Mouse (Mus musculus) neural tube, embryonic 11.5 days (tissue): ENCODE measurements around the gene Ttll6. TPM values are rescaled to one million over a fixed set of nuclear protein-coding genes. Genes with fewer than 3 reads are reported as not detected.
"Not testable (repeated sequence)": the region's sequence is repeated elsewhere in the genome, so short reads cannot be mapped to it uniquely, and the experiment has no call there.

ENCODE experiments used
- ATAC-seq: fragments of 200-750 bp; cut with Nextera tagmentation; 2 replicates; pipeline ENCODE4 v1.8.0; 2017; ENCODE audit warnings: moderate number of reproducible peaks, mild to moderate bottlenecking, moderate TSS enrichment, moderate library complexity; ENCODE audit not compliant: insufficient read depth, low FRiP score, low TSS enrichment
- DNase-seq: peaks from one replicate; pipeline ENCODE4 v3.0.0-alpha.2; 2015; ENCODE audit warnings: low spot score
- H3K27ac ChIP-seq: fragments of 300-500 bp; sonication (generic); 2 replicates; pipeline ENCODE4 v1.5.1; 2014; ENCODE audit warnings: low read depth, mild to moderate bottlenecking, low read length
- H3K27me3 ChIP-seq: fragments of 300-500 bp; sonication (generic); 2 replicates; pipeline ENCODE4 v1.6.1; 2014; ENCODE audit warnings: mild to moderate bottlenecking, low read length, mixed read lengths; ENCODE audit not compliant: control insufficient read depth, insufficient read depth
- H3K36me3 ChIP-seq: fragments of 300-500 bp; sonication (generic); 2 replicates; pipeline ENCODE4 v1.6.1; 2014; ENCODE audit warnings: mild to moderate bottlenecking, low read length, moderate library complexity, mixed read lengths; ENCODE audit not compliant: control insufficient read depth, insufficient read depth
- H3K4me1 ChIP-seq: fragments of 300-500 bp; sonication (generic); 2 replicates; pipeline ENCODE4 v1.6.1; 2014; ENCODE audit warnings: low read length, mixed read lengths; ENCODE audit not compliant: control insufficient read depth, insufficient read depth
- H3K4me2 ChIP-seq: fragments of 300-500 bp; sonication (generic); 2 replicates; pipeline ENCODE4 v1.6.1; 2014; ENCODE audit warnings: low read depth, mild to moderate bottlenecking, moderate library complexity
- H3K4me3 ChIP-seq: fragments of 300-500 bp; sonication (generic); 2 replicates; pipeline ENCODE4 v1.5.1; 2014; ENCODE audit warnings: low read depth, low read length
- H3K9ac ChIP-seq: fragments of 300-500 bp; sonication (generic); 2 replicates; pipeline ENCODE4 v1.6.1; 2014; ENCODE audit warnings: mild to moderate bottlenecking, low read length
- H3K9me3 ChIP-seq: fragments of 300-500 bp; sonication (generic); 2 replicates; pipeline ENCODE4 v1.6.1; 2016; ENCODE audit warnings: low read length; ENCODE audit not compliant: control insufficient read depth
- WGBS: fragments of 180-500 bp; shearing (Covaris S2); extraction: QIAGEN DNeasy Blood & Tissue Kit; methylation state at CpG from one replicate; pipeline ENCODE4 v1.1.7; 2014; 5-methylcytosine and 5-hydroxymethylcytosine counted together
- polyA plus RNA-seq: library from polyadenylated mRNA; unstranded; fragments of >200 nt; fragmentation: Nextera tagmentation; extraction: Ambion mirVana; gene quantifications from 2 replicates; pipeline ENCODE4 v1.2.1, GENCODE M21; 2014

Gene Ttll6
- polyA plus RNA-seq: not detected in 2 replicates

DNA sequence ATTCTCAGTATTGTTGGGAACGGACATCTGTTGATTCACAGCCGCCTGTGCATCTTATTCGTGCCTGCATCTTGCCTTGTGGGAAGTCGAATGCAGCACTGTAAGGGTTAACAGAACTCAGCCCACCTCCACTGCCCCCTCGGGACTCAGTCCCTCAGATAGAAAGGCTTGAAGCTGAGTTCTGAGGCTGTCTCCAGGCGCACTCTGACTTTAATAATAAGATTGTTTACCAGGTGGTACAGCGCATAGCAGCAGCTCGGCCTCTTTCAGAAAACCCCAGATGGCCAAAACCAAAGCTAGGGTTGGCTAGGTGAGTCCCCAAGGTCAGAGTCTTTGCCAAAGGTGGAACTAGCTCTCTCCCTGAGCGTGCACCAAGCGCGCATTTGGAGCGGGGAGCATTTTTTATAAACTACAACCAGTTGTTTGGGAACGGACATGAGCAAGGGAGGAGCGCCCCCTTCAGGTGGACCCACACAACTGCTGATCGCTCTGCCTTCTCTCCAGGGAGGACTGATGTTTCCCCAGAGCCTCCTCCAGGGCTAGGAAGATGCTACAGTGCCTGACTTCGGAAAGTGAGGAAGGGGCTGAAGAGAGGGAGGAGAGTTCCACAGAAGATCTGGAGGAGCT lies at the start of gene Ttll6:
Gene Ttll6 (plus strand): TSS at position 548 of the 627 bp plus-strand sequence.
- Histone ChIP-seq H3K9me3 (no peaks in the 10 kb centered on the region), H3K9ac (no peak within 1 kb of the TSS), H3K4me2 (peak within 1 kb of the TSS; percentile 19), H3K4me3 (no peak within 1 kb of the TSS), H3K36me3 (no peaks in the 10 kb centered on the region), H3K27ac (no peak within 1 kb of the TSS), H3K27me3 (no peaks in the 10 kb centered on the region), H3K4me1 (no peaks in the 10 kb centered on the region)
- WGBS: 23% methylated on average over 16 of the region's 16 CpGs
- ATAC-seq (no peak), DNase-seq (peak; percentile 75)

- no peak overlapping the region for H3K9ac ChIP-seq
- H3K9me3 ChIP-seq: no peaks in the 10 kb centered on the region
- DNase-seq (no peak), ATAC-seq (no peak)
- H3K4me1 ChIP-seq: no peaks in the 10 kb centered on the region
- no peaks in the 10 kb centered on the region for H3K27me3 ChIP-seq
- H3K27ac ChIP-seq: no peak overlapping the region
- whole genome bisulfite sequencing: 93% methylated on average over 6 of the region's 6 CpGs
- H3K4me3 ChIP-seq: no peak overlapping the region
- no peak overlapping the region for H3K4me2 ChIP-seq
- H3K36me3 ChIP-seq: no peaks in the 10 kb centered on the region
These were observed 45.6 kb upstream of the Ttll6 start for GRCm38 (mm10) chr11:96087981-96088380.

GRCm38 (mm10) chr11:96091073-96091472 lies 42.5 kb upstream of the Ttll6 start:
- no peak for ATAC-seq
- Histone ChIP-seq H3K27ac (no peak overlapping the region), H3K4me1 (no peaks in the 10 kb centered on the region), H3K4me3 (no peak overlapping the region), H3K36me3 (no peaks in the 10 kb centered on the region), H3K9ac (no peak overlapping the region), H3K4me2 (no peak overlapping the region), H3K9me3 (no peaks in the 10 kb centered on the region), H3K27me3 (no peaks in the 10 kb centered on the region)
- peak; percentile 33 for DNase-seq
- 67% methylated on average over 2 of the region's 2 CpGs for WGBS

DNA sequence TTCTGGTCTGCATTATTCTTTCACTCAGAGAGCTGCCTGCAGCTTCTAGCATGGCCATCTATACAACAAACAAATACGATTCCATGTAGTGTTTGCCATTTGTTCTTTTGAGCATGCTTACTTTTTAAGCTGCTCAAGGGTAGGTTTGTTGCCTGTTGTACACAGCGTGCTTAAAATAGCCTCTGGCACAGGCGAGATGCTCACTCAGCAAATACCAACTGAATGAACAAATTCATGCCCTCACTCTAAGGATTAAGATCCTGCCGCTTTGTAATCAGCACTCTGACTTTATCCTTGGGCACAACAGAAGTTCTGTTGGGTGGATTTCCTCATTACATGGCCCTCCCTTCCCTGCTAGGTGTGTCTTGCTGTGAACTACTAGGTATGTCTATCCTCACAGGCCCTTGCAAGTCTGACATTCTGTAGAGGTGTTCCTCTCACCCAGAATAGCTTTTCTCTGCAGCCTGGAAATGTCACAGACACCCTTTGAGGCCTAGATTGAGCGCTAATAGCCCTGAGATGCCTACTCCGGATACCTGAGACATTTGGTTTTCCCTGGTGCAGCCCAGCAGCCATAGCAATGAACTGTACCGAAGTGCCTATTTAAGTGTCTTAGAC lies 40.8 kb upstream of the Ttll6 start:
- 49% methylated on average over 7 of the region's 7 CpGs for WGBS
- Histone ChIP-seq H3K4me2 (no peak overlapping the region), H3K4me3 (no peak overlapping the region), H3K36me3 (no peaks in the 10 kb centered on the region), H3K27me3 (no peaks in the 10 kb centered on the region), H3K4me1 (no peaks in the 10 kb centered on the region), H3K27ac (no peak overlapping the region), H3K9me3 (no peaks in the 10 kb centered on the region), H3K9ac (no peak overlapping the region)
- no peak for ATAC-seq
- no peak for DNase-seq

GRCm38 (mm10) chr11:96093361-96093760 lies 40.2 kb upstream of the Ttll6 start:
- Histone ChIP-seq H3K27ac (no peak overlapping the region), H3K9me3 (no peaks in the 10 kb centered on the region), H3K36me3 (no peaks in the 10 kb centered on the region), H3K27me3 (no peaks in the 10 kb centered on the region), H3K4me2 (no peak overlapping the region), H3K4me3 (no peak overlapping the region), H3K9ac (no peak overlapping the region), H3K4me1 (no peaks in the 10 kb centered on the region)
- 8% methylated on average over 3 of the region's 3 CpGs for WGBS
- DNase-seq (peak; percentile 57), ATAC-seq (no peak)

GRCm38 (mm10) chr11:96108376-96108775 lies 25.2 kb upstream of the Ttll6 start:
- Histone ChIP-seq H3K9me3 (no peaks in the 10 kb centered on the region), H3K27me3 (no peaks in the 10 kb centered on the region), H3K4me3 (no peak overlapping the region), H3K9ac (no peak overlapping the region), H3K36me3 (no peaks in the 10 kb centered on the region), H3K27ac (no peak overlapping the region), H3K4me1 (no peaks in the 10 kb centered on the region), H3K4me2 (no peak overlapping the region)
- WGBS: 83% methylated on average over 1 of the region's 1 CpGs
- no peak for ATAC-seq
- no peak for DNase-seq

- not testable (repeated sequence) for H3K4me1 ChIP-seq, ATAC-seq
- 65% methylated on average over 2 of the region's 2 CpGs for WGBS
These were observed 22.6 kb upstream of the Ttll6 start for GRCm38 (mm10) chr11:96110950-96111349.

DNA sequence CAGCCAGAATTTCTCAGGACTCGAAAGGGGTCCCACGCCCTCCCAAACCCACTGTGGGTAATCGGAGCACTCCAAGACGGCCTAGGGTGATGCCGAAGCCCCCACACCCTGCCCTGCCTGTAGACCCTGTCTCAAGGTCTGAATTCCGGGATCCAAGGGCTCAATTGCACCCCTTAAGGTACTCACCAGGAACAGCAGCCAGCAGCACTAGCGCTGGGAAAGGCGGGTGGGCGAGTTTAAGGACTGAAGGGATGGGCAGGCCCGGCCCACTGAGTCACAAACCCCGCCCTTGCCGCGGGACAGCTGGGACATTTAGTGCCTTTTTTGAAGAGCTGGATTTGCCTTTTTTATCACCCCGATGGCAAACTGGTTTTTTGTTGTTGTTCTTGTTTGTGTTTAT lies 21.8 kb upstream of the Ttll6 start, which contains the start of gene Calcoco2:
Gene Calcoco2 (minus strand): TSS at position 214 of the 400 bp plus-strand sequence.
- 43% methylated on average over 14 of the region's 14 CpGs for WGBS
- DNase-seq: no peak
- H3K27ac ChIP-seq: no peak within 1 kb of the TSS
- H3K9me3 ChIP-seq: no peaks in the 10 kb centered on the region
- H3K4me3 ChIP-seq: no peak within 1 kb of the TSS
- H3K4me2 ChIP-seq: no peak within 1 kb of the TSS
- no peaks in the 10 kb centered on the region for H3K4me1 ChIP-seq
- H3K9ac ChIP-seq: no peak within 1 kb of the TSS
- no peaks in the 10 kb centered on the region for H3K27me3 ChIP-seq
- no peak for ATAC-seq
- H3K36me3 ChIP-seq: no peaks in the 10 kb centered on the region

More at GRCm38 (mm10) chr11:96110950-96111349, 22.6 kb upstream of the Ttll6 start:
- not testable (repeated sequence) for H3K9me3 ChIP-seq, H3K4me2 ChIP-seq, DNase-seq, H3K27ac ChIP-seq, H3K4me3 ChIP-seq, H3K36me3 ChIP-seq, H3K27me3 ChIP-seq, H3K9ac ChIP-seq

DNA sequence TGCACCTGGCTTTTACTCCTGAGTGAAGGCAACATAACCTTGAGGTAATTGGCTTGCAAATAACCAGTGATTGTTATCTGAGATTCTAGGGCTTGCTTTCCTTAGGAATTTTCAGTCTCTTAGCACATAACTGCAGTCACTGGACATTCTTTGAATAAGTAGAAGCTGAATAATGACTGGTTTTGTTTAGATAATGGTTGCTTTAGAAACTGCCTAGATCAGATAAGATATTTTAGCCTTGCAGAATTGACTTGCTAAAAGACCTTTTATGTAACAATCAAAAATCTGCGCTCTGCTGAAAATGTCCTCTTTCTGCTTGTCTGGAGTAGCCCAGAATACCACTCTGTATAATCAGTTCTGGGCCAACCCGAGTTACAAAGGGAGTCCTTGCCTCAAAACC lies 19.5 kb upstream of the Ttll6 start:
- WGBS: 74% methylated on average over 2 of the region's 2 CpGs

More for the DNA sequence above, 19.5 kb upstream of the Ttll6 start:
- Histone ChIP-seq H3K9ac (no peak overlapping the region), H3K36me3 (no peaks in the 10 kb centered on the region), H3K4me1 (no peaks in the 10 kb centered on the region), H3K27me3 (no peaks in the 10 kb centered on the region), H3K9me3 (no peaks in the 10 kb centered on the region), H3K27ac (no peak overlapping the region), H3K4me3 (no peak overlapping the region), H3K4me2 (no peak overlapping the region)
- DNase-seq (no peak), ATAC-seq (no peak)
